Mouse (Mus musculus): Measurements from ENCODE around the gene Atp8b5.

DNA sequence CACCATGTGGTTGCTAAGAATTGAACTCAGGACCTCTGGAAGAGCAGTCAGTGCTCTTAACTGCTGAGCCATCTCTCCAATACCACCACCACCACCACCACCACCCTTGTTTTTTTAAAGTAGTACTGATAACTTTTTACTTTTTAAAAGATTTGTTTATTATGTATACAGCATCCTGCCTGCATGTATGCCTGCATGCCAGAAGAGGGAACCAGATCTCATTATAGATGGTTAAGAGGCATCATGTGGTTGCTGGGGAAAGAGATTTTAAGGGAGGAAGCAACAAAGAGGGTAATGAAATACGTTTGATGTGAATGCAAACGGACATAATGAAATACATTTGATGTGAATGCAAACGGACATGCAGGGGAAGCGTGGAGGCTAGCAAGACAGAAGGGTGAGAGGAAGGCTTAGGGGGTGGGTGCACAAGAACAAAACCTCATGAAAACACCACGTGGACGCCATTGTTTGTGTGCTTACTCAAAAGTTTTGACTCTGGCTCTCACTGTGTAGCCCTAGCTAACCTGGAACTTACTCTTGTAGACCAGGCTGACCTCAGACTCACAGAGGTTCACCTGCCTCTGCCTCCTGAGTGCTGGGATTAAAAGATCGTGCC lies 74.4 kb downstream of the Atp8b5 start:
- TF ChIP-seq CTCF (IDR thresholded peaks at IDR 0.05; ENCODE audit: low read depth) (no peak), EP300 (IDR thresholded peaks at IDR 0.05; ENCODE audit: low read depth) (no peak)

Data from heart, postnatal 0 days (tissue).